8 mouse cellular contexts compared by ENCODE assay signal in the genomic region with DNA sequence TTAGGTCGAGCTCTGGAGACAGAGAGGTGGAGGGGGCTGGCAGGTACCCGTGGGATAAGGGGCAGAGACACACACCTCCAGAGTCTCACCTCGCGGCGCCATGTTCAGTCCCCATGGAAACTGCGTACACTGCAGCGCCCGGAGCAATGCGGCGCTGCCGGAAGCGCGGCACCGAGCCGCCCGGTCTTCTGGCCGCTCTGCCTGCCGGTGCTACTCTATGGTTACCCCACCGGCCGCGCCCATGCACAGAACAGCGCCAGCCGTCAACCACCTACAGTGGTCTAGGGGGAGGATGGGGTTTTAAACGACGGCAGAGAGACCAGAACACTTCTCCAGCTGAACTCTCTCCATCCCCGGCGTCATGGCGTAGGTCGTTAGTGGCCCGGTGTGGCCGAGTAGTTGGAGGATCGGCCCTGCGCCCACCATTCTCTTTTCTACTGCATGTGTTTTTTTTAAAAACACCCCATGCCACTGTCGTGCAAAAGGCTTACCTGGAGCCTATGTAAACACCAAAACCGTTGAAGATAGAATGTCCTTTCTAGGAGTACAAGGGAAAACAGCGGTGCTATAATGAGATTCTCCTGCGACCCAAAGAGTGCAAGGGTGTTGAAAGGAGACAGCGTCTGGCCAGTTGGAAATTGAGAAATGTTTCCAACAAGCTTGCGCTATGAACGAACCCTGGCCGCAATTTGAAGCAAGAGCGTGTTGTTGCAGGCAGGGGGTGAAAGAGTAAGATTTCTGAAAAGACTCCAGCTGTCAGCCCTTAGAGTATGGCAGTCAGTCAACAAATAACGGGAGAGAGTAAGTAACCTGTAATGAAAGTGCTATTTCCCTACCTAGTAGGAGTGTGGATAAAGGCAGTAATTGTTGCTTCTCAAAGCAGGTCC. TPM values are rescaled to one million over a fixed set of nuclear protein-coding genes. Genes with fewer than 3 reads are reported as not detected.
DNase-seq lines count a peak whose midpoint lies in the region; ATAC-seq lines count a peak whose summit lies in the region.

A gene (minus strand): TSS at position 615 of the 887 bp plus-strand sequence.

- H3K9ac ChIP-seq in hindbrain, embryonic 15.5 days: peak within 1 kb of the TSS; percentile 67

- H3K79me2 ChIP-seq in macrophage (ENCODE audit: inconsistent target): no peaks in the 10 kb centered on the region

- H3K4me3 ChIP-seq in hindbrain, embryonic 15.5 days: peak within 1 kb of the TSS; percentile 62
- H3K4me3 ChIP-seq in macrophage (ENCODE audit: inconsistent target): peak within 1 kb of the TSS; percentile 58

- ATAC-seq in hindbrain, embryonic 15.5 days (ENCODE audit: low FRiP score, low read depth): peak; percentile 98

- no peaks in the 10 kb centered on the region for H3K9me3 ChIP-seq in hindbrain, embryonic 15.5 days

- peak within 1 kb of the TSS; percentile 89 for H3K27ac ChIP-seq in hindbrain, embryonic 15.5 days (replicated peaks)
- no peak within 1 kb of the TSS for H3K27ac ChIP-seq in macrophage

- H3K4me2 ChIP-seq in hindbrain, embryonic 15.5 days: peak within 1 kb of the TSS; percentile 89

- WGBS in hindbrain, embryonic 15.5 days: under 1% methylated on average over 43 of the region's 43 CpGs
- WGBS in macrophage (ENCODE audit: missing documents): 2% methylated on average over 43 of the region's 43 CpGs

- no peaks in the 10 kb centered on the region for H3K27me3 ChIP-seq in hindbrain, embryonic 15.5 days

- H3K4me1 ChIP-seq in hindbrain, embryonic 15.5 days (replicated peaks): peaks cover 23% of the 10 kb centered on the region

- DNase-seq in R1 (ENCODE audit: low read depth, low spot score): peak; percentile 84
- DNase-seq in cerebellum, postnatal 25 days: peak; percentile 87 to 91
- DNase-seq in frontal cortex, postnatal 36 days (ENCODE audit: low spot score in 2 of 2): peak; percentile 79 to 88
- peak; percentile 82 to 87 for DNase-seq in left cerebral cortex, adult 18-20 months (ENCODE audit: low spot score in 2 of 2)
- DNase-seq in right cerebral cortex, adult 18-20 months: peak; percentile 89
- DNase-seq in urinary bladder, postnatal 10 days (ENCODE audit: low spot score): peak; percentile 37

- peaks cover 27% of the 10 kb centered on the region for H3K36me3 ChIP-seq in hindbrain, embryonic 15.5 days
- no peaks in the 10 kb centered on the region for H3K36me3 ChIP-seq in macrophage (ENCODE audit: inconsistent target)

RNA-seq across cellular contexts. Expression of the gene that starts here (rescaled TPM):
- 47.5 and 51.4 TPM in 2 replicates for polyA plus RNA-seq in hindbrain, embryonic 15.5 days (2015; fragmentation: Nextera tagmentation; extraction: Ambion mirVana)
- 10 to 100 TPM; 11.3 to 11.6 TPM for total RNA-seq in left cerebral cortex, adult 18-20 months (2021)
- 1 to 10 TPM in 22 of 26 experiments, not detected in 4; 1.2 to 7.8 (median 2.2) TPM for total RNA-seq in macrophage (2018; cell fraction: chromatin; rRNA removed)
- total RNA-seq in macrophage (2018; cell fraction: cytosol; rRNA removed): 1 to 10 TPM; 1.5 to 4.7 (median 3.1) TPM
- total RNA-seq in macrophage (2018; cell fraction: nucleus; rRNA removed): 1 to 10 TPM in 21 of 26 experiments, under 1 TPM in 3, not detected in 2; 0.88 to 7.5 (median 2.4) TPM
- 1.4 to 5.1 TPM (median 2.8 TPM) in 3 replicates for polyA plus RNA-seq in macrophage (2018)

Comparison
In these comparisons a context has a peak if more than half of its experiments do, and no peak if none do; other contexts are left out.
1. DNase-seq: peak in every context shown above with its lines; median percentile 89 in cerebellum, postnatal 25 days; 89 in right cerebral cortex, adult 18-20 months; 84 in left cerebral cortex, adult 18-20 months; 84 in R1; 84 in frontal cortex, postnatal 36 days; 37 in urinary bladder, postnatal 10 days.